Mouse (Mus musculus) limb, embryonic 15.5 days (tissue): ENCODE results near the gene Foxd1. TPM values are rescaled to one million over a fixed set of nuclear protein-coding genes. Genes with fewer than 3 reads are reported as not detected.

Source experiments
- ATAC-seq: fragments of 200-750 bp; cut with Nextera tagmentation; 2 replicates; pipeline ENCODE4 v1.8.0; 2017; ENCODE audit warnings: low read depth, moderate TSS enrichment; ENCODE audit not compliant: insufficient number of reproducible peaks, low FRiP score, low TSS enrichment
- H3K27ac ChIP-seq: fragments of 300-500 bp; sonication (generic); 2 replicates; pipeline ENCODE4 v1.5.1; 2015; ENCODE audit warnings: moderate library complexity, mild to moderate bottlenecking, inconsistent platforms
- H3K27me3 ChIP-seq: fragments of 300-500 bp; sonication (generic); 2 replicates; pipeline ENCODE4 v1.6.1; 2015; ENCODE audit warnings: inconsistent platforms
- H3K36me3 ChIP-seq: fragments of 300-500 bp; sonication (generic); 2 replicates; pipeline ENCODE4 v1.6.1; 2015; ENCODE audit warnings: inconsistent platforms
- H3K4me1 ChIP-seq: fragments of 300-500 bp; sonication (generic); 2 replicates; pipeline ENCODE4 v1.6.1; 2015; ENCODE audit warnings: inconsistent platforms
- H3K4me2 ChIP-seq: fragments of 300-500 bp; sonication (generic); 2 replicates; pipeline ENCODE4 v1.6.1; 2015; ENCODE audit warnings: mild to moderate bottlenecking, inconsistent platforms
- H3K4me3 ChIP-seq: fragments of 300-500 bp; sonication (generic); 2 replicates; pipeline ENCODE4 v1.5.1; 2015; ENCODE audit warnings: mild to moderate bottlenecking, inconsistent platforms
- H3K9ac ChIP-seq: fragments of 300-500 bp; sonication (generic); 2 replicates; pipeline ENCODE4 v1.6.1; 2015; ENCODE audit warnings: inconsistent platforms
- H3K9me3 ChIP-seq: fragments of 300-500 bp; sonication (generic); 2 replicates; pipeline ENCODE4 v1.6.1; 2016; ENCODE audit warnings: inconsistent platforms
- WGBS: fragments of 180-500 bp; shearing (Covaris S2); methylation state at CpG from one replicate; pipeline ENCODE4 v1.1.7; 2015; 5-methylcytosine and 5-hydroxymethylcytosine counted together
- polyA plus RNA-seq: library from polyadenylated mRNA; unstranded; fragments of >200 nt; fragmentation: Nextera tagmentation; extraction: Ambion mirVana; gene quantifications from 2 replicates; pipeline ENCODE4 v1.2.1, GENCODE M21; 2015

The Foxd1 gene
- polyA plus RNA-seq, 1 experiment from 2014 or later, result 0.29 TPM

DNA sequence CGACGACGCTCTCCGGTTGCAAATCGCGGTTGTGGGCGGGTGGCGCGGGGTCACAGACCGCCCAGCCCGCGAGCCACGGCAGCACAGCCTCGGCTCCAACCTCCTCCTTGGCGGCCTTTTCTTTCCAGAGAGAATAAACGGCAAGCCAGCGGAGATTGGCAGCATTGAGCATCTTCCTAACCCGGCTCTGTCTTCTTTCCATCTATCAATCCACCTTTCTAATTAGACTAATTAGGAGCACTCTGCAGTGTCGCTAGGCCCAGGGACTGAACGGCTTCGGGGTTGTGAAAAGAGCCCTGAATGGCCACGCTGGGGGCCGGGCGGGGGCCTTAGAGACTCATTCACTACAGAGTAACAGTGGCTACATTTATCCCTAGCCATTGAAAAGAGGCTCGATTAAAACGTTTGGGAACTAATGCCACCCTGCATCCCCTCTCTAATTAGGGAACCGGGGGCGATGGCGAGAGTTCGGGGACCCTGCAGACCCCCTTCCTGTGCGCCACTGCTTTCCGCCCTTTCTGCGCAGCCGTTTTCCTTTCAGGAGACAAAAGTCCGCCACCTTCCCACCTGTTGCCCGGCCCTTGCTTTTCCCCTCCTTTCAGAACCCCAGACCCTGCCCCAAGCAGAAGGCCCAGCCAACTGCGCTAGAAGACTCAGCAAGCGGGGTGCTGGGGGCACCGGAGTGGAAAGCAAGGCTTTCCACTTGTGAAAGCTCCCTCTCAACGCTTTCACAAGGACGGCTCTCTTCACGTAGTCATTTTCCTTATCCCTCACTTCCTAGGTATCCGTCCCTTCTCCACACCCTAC, 12.6 kb downstream of the Foxd1 start:
- WGBS, result 2% methylated on average over 43 of the region's 43 CpGs
- H3K4me1 ChIP-seq, result peaks cover 14% of the 10 kb centered on the region

DNA sequence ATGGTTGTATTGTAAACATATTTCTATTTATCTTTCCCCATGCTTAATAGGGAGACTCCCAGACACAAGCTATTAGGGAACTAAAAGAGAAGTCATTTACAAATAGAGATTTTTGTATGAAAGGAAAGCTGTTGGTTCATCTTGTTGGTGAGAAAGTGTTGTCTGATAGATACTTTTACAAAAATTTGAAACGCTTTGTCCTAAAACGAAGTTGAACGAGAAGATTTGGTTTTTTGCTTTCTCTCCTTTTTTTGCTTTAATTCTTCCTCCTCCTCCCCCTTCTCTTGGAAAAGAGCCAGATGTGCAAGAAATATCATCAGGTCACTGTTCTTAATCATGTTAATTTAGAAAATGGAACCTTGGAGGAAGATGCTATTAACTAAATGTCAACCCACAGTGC, 13.6 kb downstream of the Foxd1 start:
- no peaks in the 10 kb centered on the region for H3K36me3 ChIP-seq
- H3K4me3 ChIP-seq, result no peak overlapping the region
- no peak overlapping the region for H3K4me2 ChIP-seq
- H3K27ac ChIP-seq, result no peak overlapping the region
- peaks cover 14% of the 10 kb centered on the region for H3K4me1 ChIP-seq
- no peak for ATAC-seq
- H3K27me3 ChIP-seq, result peaks cover 71% of the 10 kb centered on the region
- no peak overlapping the region for H3K9ac ChIP-seq
- 16% methylated on average over 3 of the region's 3 CpGs for WGBS
- no peaks in the 10 kb centered on the region for H3K9me3 ChIP-seq

More for the DNA sequence above, 12.6 kb downstream of the Foxd1 start:
- H3K9me3 ChIP-seq, result no peaks in the 10 kb centered on the region
- H3K4me3 ChIP-seq, result peak overlapping the region; percentile 27
- peak overlapping the region; percentile 42 for H3K4me2 ChIP-seq
- no peak for ATAC-seq
- H3K27ac ChIP-seq, result no peak overlapping the region
- peaks cover 78% of the 10 kb centered on the region for H3K27me3 ChIP-seq
- no peaks in the 10 kb centered on the region for H3K36me3 ChIP-seq
- no peak overlapping the region for H3K9ac ChIP-seq

DNA sequence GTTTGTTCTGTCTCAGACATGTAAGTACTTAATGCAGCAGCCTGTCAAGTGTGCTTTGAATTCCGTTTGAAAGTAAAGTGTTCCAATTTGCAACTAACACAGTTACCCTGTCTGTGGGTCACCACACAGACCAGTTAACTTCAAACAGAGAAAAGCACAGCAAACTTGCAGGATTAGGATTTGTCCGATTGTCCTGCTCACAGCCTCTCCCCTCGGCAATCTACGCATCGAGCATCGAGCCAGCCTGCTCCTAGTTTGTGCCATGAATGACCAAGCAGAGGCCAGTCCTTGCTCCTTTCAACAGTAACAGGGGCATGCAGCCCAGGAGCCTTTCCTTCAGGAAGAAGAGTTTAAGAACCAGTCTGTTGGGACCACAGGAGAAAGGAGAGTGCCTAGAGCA, 15.0 kb downstream of the Foxd1 start:
- ATAC-seq, result no peak
- no peaks in the 10 kb centered on the region for H3K36me3 ChIP-seq
- H3K9me3 ChIP-seq, result no peaks in the 10 kb centered on the region
- H3K4me2 ChIP-seq, result no peak overlapping the region
- 28% methylated on average over 6 of the region's 6 CpGs for WGBS
- H3K27ac ChIP-seq, result no peak overlapping the region
- H3K9ac ChIP-seq, result no peak overlapping the region
- H3K4me1 ChIP-seq, result peaks cover 14% of the 10 kb centered on the region
- H3K4me3 ChIP-seq, result no peak overlapping the region
- peaks cover 60% of the 10 kb centered on the region for H3K27me3 ChIP-seq

DNA sequence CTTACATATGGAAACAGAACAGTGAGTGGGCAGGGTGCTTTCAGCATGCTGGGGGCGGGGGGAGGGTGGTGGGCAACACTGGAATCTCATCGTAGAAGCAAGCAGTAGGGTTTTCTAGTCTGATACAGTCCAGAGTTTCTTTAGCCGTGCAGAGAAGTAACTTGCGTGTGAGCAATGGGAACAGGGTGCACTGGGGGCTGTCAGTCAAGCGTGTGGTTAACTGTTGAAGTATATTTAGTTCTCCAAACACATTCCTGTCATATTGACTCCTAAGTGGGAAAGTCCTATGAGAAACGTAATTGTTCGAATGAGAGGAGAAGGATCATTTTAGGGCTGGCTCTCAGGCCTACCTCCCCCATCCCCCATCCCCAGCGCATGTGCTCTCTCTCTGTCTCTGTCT, 20.5 kb downstream of the Foxd1 start:
- 52% methylated on average over 8 of the region's 8 CpGs for WGBS
- H3K27me3 ChIP-seq, result peaks cover 11% of the 10 kb centered on the region
- H3K4me3 ChIP-seq, result no peak overlapping the region
- no peaks in the 10 kb centered on the region for H3K9me3 ChIP-seq
- H3K36me3 ChIP-seq, result no peaks in the 10 kb centered on the region
- ATAC-seq, result no peak
- H3K27ac ChIP-seq, result no peak overlapping the region
- no peak overlapping the region for H3K4me2 ChIP-seq
- no peaks in the 10 kb centered on the region for H3K4me1 ChIP-seq
- no peak overlapping the region for H3K9ac ChIP-seq

DNA sequence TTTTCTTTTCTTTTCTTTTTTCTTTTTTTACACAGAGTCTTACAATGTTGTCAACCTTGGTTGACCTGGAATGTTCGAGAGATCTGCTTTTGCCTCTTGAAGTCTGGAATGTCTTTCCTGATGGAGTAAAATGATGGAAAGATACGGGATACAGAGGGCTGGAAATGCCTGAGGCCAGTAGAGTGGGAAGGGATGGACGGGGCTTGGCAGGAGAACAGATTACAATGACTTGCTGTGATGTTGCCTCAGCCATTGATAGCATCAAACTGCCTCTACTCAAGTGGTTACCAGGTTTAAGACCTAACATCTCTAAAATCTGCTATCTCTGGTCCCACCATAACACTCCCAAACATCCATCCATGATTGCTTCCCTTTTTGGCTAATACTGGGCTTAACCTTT, 20.9 kb downstream of the Foxd1 start:
- 49% methylated on average over 3 of the region's 3 CpGs for WGBS

DNA sequence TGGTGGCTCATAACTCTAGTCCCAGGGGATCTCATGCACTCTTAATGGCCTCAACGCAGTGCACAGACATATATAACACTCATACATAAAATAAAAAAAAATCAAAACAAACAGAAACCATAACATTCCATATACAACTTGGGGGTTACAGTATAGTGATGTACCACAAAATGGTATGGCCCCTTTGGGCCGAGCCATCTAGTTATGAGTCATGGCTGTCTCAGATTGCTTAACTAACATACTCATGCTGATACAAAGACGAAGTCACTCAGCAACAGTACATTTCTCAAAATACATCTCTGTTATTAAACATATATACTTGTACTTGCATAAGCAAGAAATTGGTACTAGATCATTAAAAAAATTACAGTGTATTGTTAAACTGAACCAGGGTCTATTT, 23.7 kb downstream of the Foxd1 start:
- Histone ChIP-seq H3K9me3 (no peaks in the 10 kb centered on the region), H3K4me1 (no peaks in the 10 kb centered on the region), H3K9ac (no peak overlapping the region), H3K27me3 (no peaks in the 10 kb centered on the region), H3K27ac (no peak overlapping the region), H3K4me3 (no peak overlapping the region), H3K4me2 (no peak overlapping the region), H3K36me3 (no peaks in the 10 kb centered on the region)
- no peak for ATAC-seq
- WGBS, result 73% methylated on average over 3 of the region's 3 CpGs

More for the DNA sequence above, 20.9 kb downstream of the Foxd1 start:
- no peak overlapping the region for H3K27ac ChIP-seq
- H3K36me3 ChIP-seq, result no peaks in the 10 kb centered on the region
- no peak overlapping the region for H3K4me2 ChIP-seq
- no peaks in the 10 kb centered on the region for H3K4me1 ChIP-seq
- H3K9me3 ChIP-seq, result no peaks in the 10 kb centered on the region
- no peak overlapping the region for H3K9ac ChIP-seq
- ATAC-seq, result no peak
- H3K27me3 ChIP-seq, result peaks cover 7% of the 10 kb centered on the region
- no peak overlapping the region for H3K4me3 ChIP-seq

DNA sequence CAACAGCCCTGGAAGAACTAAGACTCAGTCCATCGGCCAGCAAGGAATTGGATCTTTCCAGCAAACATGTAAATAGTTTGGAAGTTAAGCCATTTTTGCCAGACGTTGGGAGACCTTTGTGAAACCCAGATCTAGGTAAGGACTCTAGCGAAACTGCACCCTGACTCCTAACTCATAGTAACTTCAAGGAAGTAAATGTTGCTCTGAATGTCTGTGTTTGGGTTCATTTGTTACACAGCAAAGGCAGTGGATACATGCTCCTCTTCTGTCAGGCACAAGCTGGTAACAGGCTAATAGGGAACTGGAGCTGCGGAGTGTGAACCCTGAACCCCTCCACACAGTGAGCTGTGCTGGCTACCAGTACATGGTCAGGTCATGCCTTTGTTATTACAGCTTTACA, 28.7 kb downstream of the Foxd1 start:
- H3K27me3 ChIP-seq, result 0 out of 2 replicates have a peak, but pooled peaks cover 4% of the 10 kb centered on the region
- ATAC-seq, result no peak
- H3K4me2 ChIP-seq, result no peak overlapping the region
- no peak overlapping the region for H3K4me3 ChIP-seq
- H3K9ac ChIP-seq, result no peak overlapping the region
- WGBS, result 85% methylated on average over 4 of the region's 4 CpGs
- no peaks in the 10 kb centered on the region for H3K9me3 ChIP-seq
- H3K27ac ChIP-seq, result no peak overlapping the region
- H3K4me1 ChIP-seq, result no peaks in the 10 kb centered on the region
- no peaks in the 10 kb centered on the region for H3K36me3 ChIP-seq

DNA sequence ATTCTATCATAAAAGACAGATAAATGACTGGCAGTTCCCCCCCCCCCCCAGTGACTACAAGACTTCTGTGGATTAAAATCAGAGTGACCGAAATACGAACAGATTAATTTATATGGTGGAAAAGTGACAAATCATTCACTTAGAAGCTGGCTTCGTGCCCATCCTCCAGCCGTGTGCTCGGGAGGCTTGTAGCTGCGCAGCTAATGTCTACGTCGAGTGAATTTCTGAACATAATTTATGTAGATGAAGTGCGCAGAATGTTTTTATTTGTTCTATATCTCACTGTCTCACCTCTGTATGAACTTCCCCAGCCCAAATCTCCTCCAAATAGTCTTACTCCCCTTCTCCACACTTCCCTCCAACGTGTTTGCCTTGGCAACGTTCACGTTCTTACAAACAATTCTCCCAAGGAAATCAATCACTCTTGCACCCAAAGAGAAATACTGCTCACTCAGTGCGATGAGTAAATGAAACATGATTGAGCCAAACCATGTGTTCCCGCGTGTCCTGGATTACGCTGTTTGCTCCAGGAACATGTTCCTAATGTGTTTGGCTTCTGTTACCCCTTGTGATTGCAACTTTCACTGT, 30.0 kb downstream of the Foxd1 start:
- Histone ChIP-seq H3K36me3 (no peaks in the 10 kb centered on the region), H3K9ac (no peak overlapping the region), H3K27me3 (peaks cover 15% of the 10 kb centered on the region; the same call in 1 of the 2 replicates), H3K4me1 (no peaks in the 10 kb centered on the region), H3K4me2 (no peak overlapping the region), H3K27ac (no peak overlapping the region), H3K9me3 (no peaks in the 10 kb centered on the region), H3K4me3 (no peak overlapping the region)
- 69% methylated on average over 16 of the region's 16 CpGs for WGBS
- no peak for ATAC-seq

DNA sequence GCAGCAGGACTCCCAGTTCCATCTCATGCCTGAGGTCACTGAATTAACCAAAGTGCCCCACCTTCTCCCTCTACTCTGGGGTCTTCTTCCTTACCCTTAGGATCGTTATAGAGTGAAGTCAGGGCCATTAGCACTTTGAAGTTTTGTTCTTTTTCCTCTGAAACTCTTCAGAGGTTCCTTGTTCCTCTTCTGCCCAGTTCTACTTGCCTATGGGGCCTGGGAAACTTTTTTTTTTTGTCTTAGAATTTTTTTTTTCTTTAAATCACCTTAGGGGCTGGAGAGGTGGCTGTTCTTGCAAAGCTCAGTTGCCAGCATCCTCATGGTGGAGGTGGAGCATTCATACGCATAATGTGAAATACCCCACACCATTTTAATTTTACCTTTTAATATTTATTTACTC, 31.8 kb downstream of the Foxd1 start:
- Histone ChIP-seq H3K27me3 (peaks cover 30% of the 10 kb centered on the region; the same call in 1 of the 2 replicates), H3K4me1 (peaks cover 8% of the 10 kb centered on the region), H3K9ac (no peak overlapping the region), H3K9me3 (no peaks in the 10 kb centered on the region), H3K27ac (no peak overlapping the region), H3K4me2 (no peak overlapping the region), H3K36me3 (no peaks in the 10 kb centered on the region), H3K4me3 (no peak overlapping the region)
- WGBS, result 86% methylated on average over 2 of the region's 2 CpGs
- ATAC-seq, result no peak

DNA sequence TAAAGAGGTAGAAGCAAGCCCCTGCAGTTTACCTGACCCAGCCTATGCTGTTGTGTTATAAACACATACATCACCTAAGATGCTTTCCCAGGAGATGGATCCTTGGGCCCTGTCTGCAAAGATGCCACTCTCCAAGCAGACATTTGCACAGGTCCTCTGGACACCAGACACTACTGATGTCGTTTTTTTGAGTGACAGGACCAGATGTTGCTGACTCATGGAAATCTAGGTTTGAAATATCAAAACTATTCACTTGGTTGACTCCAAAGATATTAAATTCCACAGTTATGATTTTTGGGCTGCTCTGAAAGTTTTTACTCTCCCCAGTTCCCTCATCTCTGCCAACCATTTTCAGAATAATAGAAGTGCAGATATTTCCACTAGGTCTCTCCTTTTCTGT, 35.0 kb downstream of the Foxd1 start:
- H3K4me1 ChIP-seq, result peaks cover 34% of the 10 kb centered on the region
- H3K27me3 ChIP-seq, result peaks cover 57% of the 10 kb centered on the region
- ATAC-seq, result no peak
- no peak overlapping the region for H3K27ac ChIP-seq
- no peak overlapping the region for H3K4me3 ChIP-seq
- H3K4me2 ChIP-seq, result no peak overlapping the region
- H3K36me3 ChIP-seq, result no peaks in the 10 kb centered on the region
- WGBS, result 70% methylated on average over 1 of the region's 1 CpGs
- no peak overlapping the region for H3K9ac ChIP-seq
- no peaks in the 10 kb centered on the region for H3K9me3 ChIP-seq

DNA sequence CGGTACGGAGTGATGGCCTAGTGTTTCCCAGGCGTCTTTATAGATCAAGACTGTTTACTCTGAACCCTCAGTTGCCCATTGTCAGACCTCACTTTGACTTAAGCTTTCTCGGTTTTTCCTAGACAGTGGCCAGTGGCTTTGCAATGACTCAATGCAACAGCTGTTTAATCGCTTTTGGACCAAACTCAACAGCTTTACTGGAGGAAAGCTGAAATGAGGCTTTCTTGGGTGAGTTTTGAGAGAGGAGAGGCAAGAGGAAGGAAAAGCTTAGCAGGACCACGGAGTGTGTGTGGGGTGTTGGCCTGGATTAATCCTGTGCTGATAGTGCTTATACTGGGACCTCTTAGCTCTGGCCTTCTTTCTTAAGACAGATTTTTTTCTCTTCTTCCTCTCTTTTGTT, 36.3 kb downstream of the Foxd1 start:
- WGBS, result 14% methylated on average over 6 of the region's 6 CpGs
- peak overlapping the region; percentile 88 for H3K4me2 ChIP-seq
- H3K27me3 ChIP-seq, result peaks cover 62% of the 10 kb centered on the region
- H3K4me3 ChIP-seq, result peak overlapping the region; percentile 46
- H3K9me3 ChIP-seq, result no peaks in the 10 kb centered on the region
- no peaks in the 10 kb centered on the region for H3K36me3 ChIP-seq
- H3K27ac ChIP-seq, result peak overlapping the region; percentile 81; the same call in 1 of the 2 replicates
- peaks cover 34% of the 10 kb centered on the region for H3K4me1 ChIP-seq
- ATAC-seq, result no peak
- no peak overlapping the region for H3K9ac ChIP-seq
